Mouse (Mus musculus) retina, postnatal 7 days (tissue): Measurements from ENCODE around the gene Hint3.

Experiments used
- DNase-seq: peaks from one replicate; pipeline ENCODE4 v3.0.0-alpha.2; 2012; ENCODE audit warnings: low read depth, low spot score

The Hint3 gene

DNA sequence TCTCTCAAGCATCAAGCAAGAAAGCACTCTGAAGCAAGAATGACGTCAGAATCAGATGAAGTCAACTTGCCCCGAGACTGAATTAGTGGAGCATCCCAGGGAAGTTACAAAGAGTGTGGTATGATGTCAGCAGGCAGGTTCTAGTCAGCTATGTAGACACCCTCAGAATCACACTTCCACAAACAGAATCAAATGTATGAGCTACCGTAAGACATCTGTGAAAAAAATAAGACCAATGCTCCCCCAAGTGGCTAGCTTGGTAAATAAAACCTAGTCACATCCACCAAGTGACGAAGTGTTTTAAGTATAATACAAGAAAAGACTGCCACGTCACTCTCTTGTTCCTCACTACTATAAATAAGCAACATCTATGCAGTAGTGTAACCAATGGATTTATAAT is 42.4 kb downstream of the Hint3 start:
- no peak for DNase-seq

GRCm38 (mm10) chr10:30585691-30586090 is 43.7 kb downstream of the Hint3 start:
- DNase-seq, result no peak

DNA sequence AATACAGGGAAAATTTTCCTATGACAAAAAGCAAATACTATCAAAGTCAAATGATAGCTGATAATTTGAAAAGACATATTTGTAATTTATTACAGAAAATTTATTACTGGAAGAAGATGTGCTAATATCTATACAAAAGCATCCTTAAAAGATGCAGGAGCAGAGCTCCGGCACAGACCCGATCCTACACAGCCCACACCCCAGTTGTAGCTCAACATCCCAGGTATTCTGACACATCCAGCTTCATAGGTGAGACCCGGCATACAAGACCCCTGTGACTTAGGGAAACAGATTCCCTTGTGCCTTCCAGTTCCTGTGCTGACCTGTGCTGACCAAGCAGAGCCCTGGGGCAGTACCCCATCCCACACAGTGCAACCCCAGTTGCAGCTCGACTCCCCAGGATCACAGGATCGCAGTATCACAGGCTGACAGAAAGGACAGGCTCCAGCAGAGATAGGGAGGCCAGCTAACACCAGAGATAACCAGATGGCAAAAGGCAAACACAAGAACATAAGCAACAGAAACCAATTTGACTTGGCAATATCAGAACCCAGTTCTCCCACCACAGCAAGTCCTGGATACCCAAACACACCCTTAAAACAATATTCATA is 51.7 kb downstream of the Hint3 start:
- DNase-seq, result no peak

DNA sequence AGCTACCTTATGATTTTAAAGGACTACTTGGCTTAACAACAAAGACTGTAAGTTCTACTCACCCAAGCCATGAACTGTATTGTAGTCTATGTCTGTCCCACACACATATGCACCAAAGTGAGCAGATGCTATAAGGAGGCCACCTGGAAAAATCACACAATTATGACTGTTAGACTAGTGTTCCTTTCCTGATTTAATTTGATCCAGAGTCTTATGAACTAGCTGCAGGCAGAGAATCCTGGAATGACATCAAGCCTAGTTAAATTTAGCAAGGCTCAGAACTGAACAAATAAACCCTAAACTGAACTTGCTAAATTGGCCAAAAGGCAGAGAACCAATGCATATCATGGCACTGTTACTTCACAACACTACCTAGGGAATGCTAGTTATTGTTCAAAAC is 63.1 kb downstream of the Hint3 start:
- no peak for DNase-seq

- DNase-seq, result no peak
Observed at GRCm38 (mm10) chr10:30564651-30565050, 64.8 kb downstream of the Hint3 start.
